Mouse (Mus musculus) intestine, embryonic 15.5 days (tissue): ENCODE measurements at regions not wholly inside any gene's neighbourhood (a gene's known extent, or its start where the extent isn't known, plus 50 kb on each side); places are given as distances from the start of the nearest gene placed in this dataset.

Experiments
- ATAC-seq: fragments of 200-750 bp; cut with Nextera tagmentation; 2 replicates; pipeline ENCODE4 v1.8.0; 2017; ENCODE audit warnings: moderate TSS enrichment, moderate library complexity
- H3K27ac ChIP-seq: fragments of 300-500 bp; sonication (generic); 2 replicates; pipeline ENCODE4 v1.5.1; 2015; ENCODE audit warnings: mild to moderate bottlenecking, inconsistent platforms
- H3K27me3 ChIP-seq: fragments of 300-500 bp; sonication (generic); replicated peaks from 2 replicates; pipeline ENCODE4 v1.6.1; 2015; ENCODE audit warnings: inconsistent platforms
- H3K36me3 ChIP-seq: fragments of 300-500 bp; sonication (generic); 2 replicates; pipeline ENCODE4 v1.6.1; 2015; ENCODE audit warnings: inconsistent platforms
- H3K4me1 ChIP-seq: fragments of 300-500 bp; sonication (generic); replicated peaks from 2 replicates; pipeline ENCODE4 v1.6.1; 2015; ENCODE audit warnings: inconsistent platforms
- H3K4me2 ChIP-seq: fragments of 300-500 bp; sonication (generic); replicated peaks from 2 replicates; pipeline ENCODE4 v1.6.1; 2015; ENCODE audit warnings: mild to moderate bottlenecking, inconsistent platforms
- H3K4me3 ChIP-seq: fragments of 300-500 bp; sonication (generic); replicated peaks from 2 replicates; pipeline ENCODE4 v1.5.1; 2015; ENCODE audit warnings: inconsistent platforms
- H3K9ac ChIP-seq: fragments of 300-500 bp; sonication (generic); 2 replicates; pipeline ENCODE4 v1.6.1; 2015; ENCODE audit warnings: inconsistent platforms
- H3K9me3 ChIP-seq: fragments of 300-500 bp; sonication (generic); 2 replicates; pipeline ENCODE4 v1.6.1; 2016; ENCODE audit warnings: inconsistent platforms
- WGBS: fragments of 180-500 bp; shearing (Covaris S2); methylation state at CpG from one replicate; pipeline ENCODE4 v1.1.7; 2015; 5-methylcytosine and 5-hydroxymethylcytosine counted together

DNA sequence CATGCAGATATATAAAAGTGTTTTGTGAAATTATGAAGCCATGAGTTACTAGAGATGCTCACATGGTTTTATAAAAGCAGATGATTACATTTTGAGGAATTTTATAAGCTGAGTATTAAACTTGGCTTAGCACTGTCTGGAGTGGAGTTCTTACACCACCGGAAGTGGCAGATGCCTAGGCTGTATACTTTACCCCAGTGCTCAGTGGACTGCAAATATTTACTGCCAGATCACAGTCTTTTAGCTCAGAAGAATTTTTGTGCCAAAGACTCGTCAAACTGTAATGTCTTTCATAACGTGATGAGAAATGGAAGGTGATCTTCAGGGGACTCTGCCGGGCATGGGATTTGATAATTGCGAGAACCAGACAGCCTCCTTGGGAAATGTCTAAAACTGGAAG is 136.1 kb upstream of the 9330182O14Rik start:
- ATAC-seq: no peak
- no peaks in the 10 kb centered on the region for H3K9me3 ChIP-seq

DNA sequence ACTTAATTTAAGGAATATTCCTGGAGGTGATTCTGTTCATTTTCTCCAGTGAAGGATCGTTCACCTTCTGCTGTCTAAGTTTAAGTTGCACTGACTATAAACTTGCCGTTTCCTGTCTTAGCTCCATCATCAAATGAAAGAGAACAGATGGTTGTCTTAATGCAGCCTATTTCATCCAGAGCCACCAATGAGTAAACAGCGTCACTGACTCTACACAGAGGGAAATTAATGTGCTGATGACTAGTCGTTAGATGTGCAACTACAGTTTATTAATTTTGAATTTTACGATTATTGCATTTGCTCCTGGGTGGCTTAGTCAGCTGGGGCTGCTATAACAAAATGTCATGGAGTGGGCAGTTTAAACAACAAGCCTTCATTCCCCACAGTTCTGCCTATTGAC is 134.1 kb upstream of the 9330182O14Rik start:
- ATAC-seq: no peak
- H3K27me3 ChIP-seq: no peaks in the 10 kb centered on the region
- H3K9me3 ChIP-seq: no peaks in the 10 kb centered on the region
- H3K4me2 ChIP-seq: no peak overlapping the region
- no peak overlapping the region for H3K9ac ChIP-seq
- H3K4me3 ChIP-seq: no peak overlapping the region
- 45% methylated on average over 5 of the region's 5 CpGs for WGBS
- no peaks in the 10 kb centered on the region for H3K36me3 ChIP-seq
- no peak overlapping the region for H3K27ac ChIP-seq
- H3K4me1 ChIP-seq: no peaks in the 10 kb centered on the region

More for the DNA sequence above, 136.1 kb upstream of the 9330182O14Rik start:
- H3K27ac ChIP-seq: no peak overlapping the region
- no peaks in the 10 kb centered on the region for H3K27me3 ChIP-seq
- no peaks in the 10 kb centered on the region for H3K4me1 ChIP-seq
- no peak overlapping the region for H3K9ac ChIP-seq
- no peak overlapping the region for H3K4me2 ChIP-seq
- H3K4me3 ChIP-seq: no peak overlapping the region
- no peaks in the 10 kb centered on the region for H3K36me3 ChIP-seq
- WGBS: 40% methylated on average over 5 of the region's 5 CpGs

GRCm38 (mm10) chr15:40005096-40005495 is 129.1 kb upstream of the 9330182O14Rik start:
- Histone ChIP-seq H3K9ac (no peak overlapping the region), H3K4me2 (no peak overlapping the region), H3K27me3 (no peaks in the 10 kb centered on the region), H3K27ac (no peak overlapping the region), H3K4me3 (no peak overlapping the region), H3K4me1 (no peaks in the 10 kb centered on the region), H3K9me3 (no peaks in the 10 kb centered on the region), H3K36me3 (no peaks in the 10 kb centered on the region)
- ATAC-seq: no peak
- WGBS: 72% methylated on average over 16 of the region's 16 CpGs

DNA sequence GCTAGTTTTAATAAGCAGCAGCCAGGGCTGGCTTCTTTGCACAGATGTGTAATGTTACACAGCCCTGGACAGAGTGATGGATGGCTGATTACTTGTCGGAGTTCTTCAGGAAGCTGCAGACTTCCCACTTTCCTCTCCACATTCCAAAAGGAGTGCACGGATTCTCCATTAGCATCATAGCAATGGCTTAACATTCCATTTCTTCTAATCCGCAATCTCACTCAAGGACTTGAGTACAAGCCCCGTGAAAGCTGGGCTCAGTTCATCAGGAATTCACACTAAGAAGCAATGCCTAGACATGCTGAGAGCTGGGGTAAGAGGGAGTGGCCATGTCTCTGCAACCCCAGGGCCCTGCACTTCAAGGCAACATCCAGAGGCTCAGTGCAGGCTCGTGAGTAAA is 126.3 kb upstream of the 9330182O14Rik start:
- ATAC-seq: no peak
- WGBS: 13% methylated on average over 5 of the region's 5 CpGs
- Histone ChIP-seq H3K9me3 (no peaks in the 10 kb centered on the region), H3K9ac (no peak overlapping the region), H3K36me3 (no peaks in the 10 kb centered on the region), H3K27ac (no peak overlapping the region), H3K4me3 (no peak overlapping the region), H3K27me3 (no peaks in the 10 kb centered on the region), H3K4me1 (no peaks in the 10 kb centered on the region), H3K4me2 (no peak overlapping the region)

- Histone ChIP-seq H3K27me3 (no peaks in the 10 kb centered on the region), H3K4me2 (no peak overlapping the region), H3K9ac (no peak overlapping the region), H3K27ac (no peak overlapping the region), H3K4me3 (no peak overlapping the region), H3K9me3 (no peaks in the 10 kb centered on the region), H3K36me3 (no peaks in the 10 kb centered on the region), H3K4me1 (no peaks in the 10 kb centered on the region)
- 91% methylated on average over 3 of the region's 3 CpGs for WGBS
- no peak for ATAC-seq
Measured at GRCm38 (mm10) chr15:40013833-40014232, 120.3 kb upstream of the 9330182O14Rik start.

GRCm38 (mm10) chr15:40017019-40017418 is 117.1 kb upstream of the 9330182O14Rik start:
- H3K4me1 ChIP-seq: no peaks in the 10 kb centered on the region
- WGBS: 63% methylated on average over 2 of the region's 2 CpGs
- no peaks in the 10 kb centered on the region for H3K36me3 ChIP-seq
- H3K4me3 ChIP-seq: no peak overlapping the region
- no peak overlapping the region for H3K27ac ChIP-seq
- H3K4me2 ChIP-seq: no peak overlapping the region
- no peak overlapping the region for H3K9ac ChIP-seq
- H3K27me3 ChIP-seq: no peaks in the 10 kb centered on the region
- no peaks in the 10 kb centered on the region for H3K9me3 ChIP-seq
- ATAC-seq: no peak

DNA sequence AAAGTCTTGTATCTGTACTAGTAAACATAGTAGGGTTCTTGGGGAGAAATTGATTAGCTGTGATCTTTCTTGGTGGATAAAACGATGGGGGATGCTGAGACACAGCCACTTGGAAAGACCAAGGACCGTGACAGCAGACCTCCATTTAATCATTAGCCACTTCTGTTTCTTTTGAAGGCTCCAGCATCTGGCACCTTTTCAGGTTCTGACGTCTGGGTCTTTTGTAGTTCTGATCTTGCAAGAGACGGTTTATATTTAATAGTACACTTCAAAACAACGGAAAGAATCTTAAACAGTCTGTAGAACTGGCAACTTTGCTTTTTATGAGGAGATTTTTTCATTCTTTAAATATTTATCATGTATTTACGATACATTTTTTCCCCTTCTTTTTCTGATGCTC is 116.6 kb upstream of the 9330182O14Rik start:
- ATAC-seq: no peak
- H3K27me3 ChIP-seq: no peaks in the 10 kb centered on the region
- no peak overlapping the region for H3K9ac ChIP-seq
- no peaks in the 10 kb centered on the region for H3K4me1 ChIP-seq
- H3K27ac ChIP-seq: no peak overlapping the region
- peak overlapping the region; percentile 39; the same call in 1 of the 2 replicates for H3K4me2 ChIP-seq
- H3K4me3 ChIP-seq: no peak overlapping the region
- no peaks in the 10 kb centered on the region for H3K36me3 ChIP-seq
- 32% methylated on average over 6 of the region's 6 CpGs for WGBS
- no peaks in the 10 kb centered on the region for H3K9me3 ChIP-seq

- Histone ChIP-seq H3K36me3 (no peaks in the 10 kb centered on the region), H3K9ac (no peak overlapping the region), H3K4me2 (peak overlapping the region; percentile 39; the same call in 1 of the 2 replicates), H3K9me3 (no peaks in the 10 kb centered on the region), H3K27ac (no peak overlapping the region), H3K27me3 (no peaks in the 10 kb centered on the region), H3K4me3 (no peak overlapping the region), H3K4me1 (no peaks in the 10 kb centered on the region)
- WGBS: 18% methylated on average over 12 of the region's 12 CpGs
- no peak for ATAC-seq
Measured at GRCm38 (mm10) chr15:40018047-40018791, 115.9 kb upstream of the 9330182O14Rik start.

- Histone ChIP-seq H3K9me3 (no peaks in the 10 kb centered on the region), H3K27me3 (no peaks in the 10 kb centered on the region), H3K4me3 (no peak overlapping the region), H3K27ac (no peak overlapping the region), H3K9ac (no peak overlapping the region), H3K4me2 (no peak overlapping the region), H3K4me1 (no peaks in the 10 kb centered on the region), H3K36me3 (no peaks in the 10 kb centered on the region)
- no peak for ATAC-seq
- WGBS: 45% methylated on average over 8 of the region's 8 CpGs
Measured at GRCm38 (mm10) chr15:40018792-40019151, 115.4 kb upstream of the 9330182O14Rik start.

DNA sequence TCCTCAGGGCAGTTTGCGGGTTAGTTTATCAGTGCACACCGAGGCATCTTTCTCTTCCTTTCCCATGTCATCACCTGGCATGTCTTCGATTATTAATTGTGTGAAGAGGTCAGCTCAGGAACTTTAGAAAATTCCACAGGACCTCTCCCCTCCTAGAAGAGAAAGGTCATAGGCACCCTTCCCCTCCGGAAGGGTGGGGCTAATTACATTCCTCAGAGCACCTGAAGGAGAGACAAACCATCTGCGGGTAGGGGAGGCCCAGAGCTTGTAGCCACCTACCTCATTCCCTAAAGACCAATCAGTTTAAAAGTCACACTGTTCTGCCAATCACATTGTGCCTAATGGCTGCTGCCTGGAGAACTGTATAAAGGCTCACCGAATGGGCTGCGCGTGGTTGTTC is 114.9 kb upstream of the 9330182O14Rik start:
- no peak overlapping the region for H3K27ac ChIP-seq
- H3K4me3 ChIP-seq: no peak overlapping the region
- no peaks in the 10 kb centered on the region for H3K36me3 ChIP-seq
- no peak for ATAC-seq
- H3K4me2 ChIP-seq: no peak overlapping the region
- H3K9me3 ChIP-seq: no peaks in the 10 kb centered on the region
- H3K4me1 ChIP-seq: no peaks in the 10 kb centered on the region
- no peaks in the 10 kb centered on the region for H3K27me3 ChIP-seq
- no peak overlapping the region for H3K9ac ChIP-seq
- 80% methylated on average over 8 of the region's 8 CpGs for WGBS

GRCm38 (mm10) chr15:40020097-40020496 is 114.1 kb upstream of the 9330182O14Rik start:
- H3K4me1 ChIP-seq: no peaks in the 10 kb centered on the region
- H3K9ac ChIP-seq: no peak overlapping the region
- no peak overlapping the region for H3K4me2 ChIP-seq
- H3K9me3 ChIP-seq: no peaks in the 10 kb centered on the region
- no peak overlapping the region for H3K27ac ChIP-seq
- no peak for ATAC-seq
- no peaks in the 10 kb centered on the region for H3K27me3 ChIP-seq
- H3K4me3 ChIP-seq: no peak overlapping the region
- H3K36me3 ChIP-seq: no peaks in the 10 kb centered on the region

GRCm38 (mm10) chr15:40020646-40021045 is 113.5 kb upstream of the 9330182O14Rik start:
- Histone ChIP-seq H3K36me3 (no peaks in the 10 kb centered on the region), H3K27ac (no peak overlapping the region), H3K4me1 (no peaks in the 10 kb centered on the region), H3K4me3 (no peak overlapping the region), H3K9me3 (no peaks in the 10 kb centered on the region), H3K27me3 (no peaks in the 10 kb centered on the region), H3K9ac (no peak overlapping the region), H3K4me2 (no peak overlapping the region)
- WGBS: 88% methylated on average over 3 of the region's 3 CpGs
- no peak for ATAC-seq

DNA sequence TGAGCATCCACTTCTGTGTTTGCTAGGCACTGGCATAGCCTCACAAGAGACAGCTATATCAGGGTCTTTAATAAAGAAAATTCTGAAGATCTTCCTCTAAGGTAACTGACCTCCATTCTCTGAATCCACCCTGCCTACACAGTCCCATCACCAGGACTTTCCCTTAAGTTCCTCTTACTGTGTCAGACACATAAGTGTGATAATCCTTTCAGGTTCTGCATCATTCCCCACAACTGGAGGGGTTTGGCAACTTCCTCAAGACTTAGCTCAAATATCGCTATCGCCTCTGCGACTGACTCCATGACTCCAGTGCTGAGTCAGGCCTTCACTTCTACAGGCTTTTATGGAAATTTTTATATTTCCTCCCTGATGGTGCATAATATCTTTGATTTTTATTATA is 111.0 kb upstream of the 9330182O14Rik start:
- Histone ChIP-seq H3K4me2 (no peak overlapping the region), H3K4me1 (no peaks in the 10 kb centered on the region), H3K36me3 (no peaks in the 10 kb centered on the region), H3K9ac (no peak overlapping the region), H3K4me3 (no peak overlapping the region), H3K27me3 (no peaks in the 10 kb centered on the region), H3K9me3 (no peaks in the 10 kb centered on the region), H3K27ac (no peak overlapping the region)
- 93% methylated on average over 3 of the region's 3 CpGs for WGBS
- no peak for ATAC-seq
